Mouse (Mus musculus) CH12.LX (cell line): ENCODE measurements at regions not wholly inside any gene's neighbourhood (a gene's known extent, or its start where the extent isn't known, plus 50 kb on each side); places are given as distances from the start of the nearest gene placed in this dataset.

Experiments used
- BHLHE40 ChIP-seq: IDR thresholded peaks from 2 replicates; pipeline ENCODE4 v1.6.1; 2011; ENCODE audit warnings: mild to moderate bottlenecking, low read depth, low read length, improper control_type of control experiment
- CHD2 ChIP-seq: IDR thresholded peaks from 2 replicates; pipeline ENCODE4 v1.6.1; 2011; ENCODE audit warnings: low read length, improper control_type of control experiment
- CTCF ChIP-seq, 2 experiments: IDR thresholded peaks in 1 of 2; conservative IDR thresholded peaks in 1 of 2; 2 replicates each; pipeline ENCODE4 v1.5.1; 2011 to 2012; ENCODE audit warnings: low read depth in 2 of 2, low read length in 2 of 2, improper control_type of control experiment in 1 of 2, inconsistent platforms in 1 of 2, mild to moderate bottlenecking in 1 of 2, moderate library complexity in 1 of 2
- EP300 ChIP-seq: IDR thresholded peaks from 2 replicates; pipeline ENCODE4 v1.6.1; 2011; ENCODE audit warnings: low read length, improper control_type of control experiment
- ETS1 ChIP-seq: conservative IDR thresholded peaks from 2 replicates; pipeline ENCODE4 v1.6.1; 2012; ENCODE audit warnings: low read depth, mild to moderate bottlenecking, inconsistent platforms, low read length, improper control_type of control experiment, moderate library complexity
- HCFC1 ChIP-seq: IDR thresholded peaks from 2 replicates; pipeline ENCODE4 v1.6.1; 2012; ENCODE audit warnings: low read depth, mild to moderate bottlenecking, inconsistent platforms, low read length, improper control_type of control experiment
- KAT2A ChIP-seq: IDR thresholded peaks from 2 replicates; pipeline ENCODE4 v1.6.1; 2012; ENCODE audit warnings: low read length, improper control_type of control experiment, inconsistent platforms; ENCODE audit not compliant: insufficient replicate concordance
- MAX ChIP-seq: IDR thresholded peaks from 2 replicates; pipeline ENCODE4 v1.6.1; 2011; ENCODE audit warnings: low read length, improper control_type of control experiment
- MAZ ChIP-seq: IDR thresholded peaks from 2 replicates; pipeline ENCODE4 v1.6.1; 2012; ENCODE audit warnings: low read depth, mild to moderate bottlenecking, inconsistent platforms, low read length, improper control_type of control experiment, moderate library complexity
- NRF1 ChIP-seq: IDR thresholded peaks from 2 replicates; pipeline ENCODE4 v1.6.1; 2014; ENCODE audit warnings: low read depth, mild to moderate bottlenecking, inconsistent platforms, low read length, improper control_type of control experiment, moderate library complexity
- POLR2A ChIP-seq: IDR thresholded peaks from 2 replicates; pipeline ENCODE4 v1.6.1; 2011; ENCODE audit warnings: low read depth, mild to moderate bottlenecking, improper control_type of control experiment, low read length
- ZC3H11A ChIP-seq: IDR thresholded peaks from 2 replicates; pipeline ENCODE4 v1.6.1; 2012; ENCODE audit warnings: low read depth, mild to moderate bottlenecking, inconsistent platforms, low read length, improper control_type of control experiment
- ZNF384 ChIP-seq: IDR thresholded peaks from 2 replicates; pipeline ENCODE4 v1.6.1; 2012; ENCODE audit warnings: low read depth, low read length, improper control_type of control experiment, inconsistent platforms

DNA sequence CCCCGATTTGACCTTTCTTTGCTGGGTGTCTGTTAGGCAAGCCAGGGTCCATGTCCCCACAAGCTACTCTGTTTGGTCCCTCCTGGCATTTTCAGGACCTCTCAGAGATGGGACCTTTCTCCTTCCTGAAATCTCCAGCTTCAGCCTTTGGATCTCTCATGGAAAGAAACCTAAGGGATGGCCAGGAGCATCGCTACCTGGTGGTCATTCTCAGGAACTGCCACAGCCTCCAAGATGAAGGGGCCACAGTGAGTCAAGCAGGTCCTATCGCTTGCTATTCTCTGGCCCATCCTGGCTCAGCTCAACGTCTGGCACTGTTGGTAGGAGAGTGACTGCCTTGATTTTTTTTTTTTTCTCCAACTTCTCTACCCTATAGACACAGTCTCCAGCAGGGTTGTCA lies 291.0 kb upstream of the Eef2kmt start:
- no peak for TF ChIP-seq ZC3H11A
- no peak for TF ChIP-seq MAZ
- no peak for TF ChIP-seq KAT2A
- TF ChIP-seq ZNF384 = no peak
- 0 out of 4 replicates have a peak, but pooled peaks of 1 of the 2 experiments have one; percentile 3 for TF ChIP-seq CTCF (conservative IDR thresholded peaks at IDR 0.05 in 1 of 2, IDR thresholded peaks at IDR 0.05 in 1 of 2; ENCODE audit: low read depth in 2 of 2, low read length in 2 of 2)
- no peak for TF ChIP-seq HCFC1
- TF ChIP-seq MAX = no peak
- no peak for TF ChIP-seq POLR2A
- no peak for TF ChIP-seq NRF1
- TF ChIP-seq EP300 = no peak
- TF ChIP-seq CHD2 = no peak
- TF ChIP-seq ETS1 = no peak
- no peak for TF ChIP-seq BHLHE40
